Mouse (Mus musculus) megakaryocyte-erythroid progenitor cell, adult 5-6 weeks (primary cell): ENCODE measurements around the gene Fam155a. TPM values are rescaled to one million over a fixed set of nuclear protein-coding genes. Genes with fewer than 3 reads are reported as not detected.
"Not testable (repeated sequence)": the region's sequence is repeated elsewhere in the genome, so short reads cannot be mapped to it uniquely, and the experiment has no call there.

ENCODE experiments used
- ATAC-seq: replicated peaks from 2 replicates; pipeline ENCODE4 v1.8.0; 2016; ENCODE audit warnings: mild to moderate bottlenecking, inconsistent platforms; ENCODE audit not compliant: severe bottlenecking, poor library complexity, low FRiP score, low TSS enrichment
- total RNA-seq, 2 experiments: library from RNA; stranded (forward) in 1 of 2; stranded (reverse) in 1 of 2; fragments of 200-1000, 215-1000 nt in 1 of 2; fragments of >200 nt in 1 of 2; fragmentation: Nextera tagmentation in 1 of 2; gene quantifications; 2 replicates each; pipeline ENCODE4 v1.2.3; 2014 to 2017

Fam155a gene
- total RNA-seq (2014; fragmentation: Nextera tagmentation) (not detected in 2 replicates), total RNA-seq (2017) (not detected in 2 replicates)

- ATAC-seq, result no peak
These were observed at the start of gene Fam155a for GRCm38 (mm10) chr8:9770999-9771605. Gene Fam155a (minus strand): TSS chr8:9771161.

- no peak for ATAC-seq
These were observed 42.4 kb upstream of the Fam155a start for GRCm38 (mm10) chr8:9813273-9813946.

GRCm38 (mm10) chr8:9810955-9811530 is 40.1 kb upstream of the Fam155a start:
- no peak for ATAC-seq

GRCm38 (mm10) chr8:9808596-9808995 is 37.6 kb upstream of the Fam155a start:
- no peak for ATAC-seq

GRCm38 (mm10) chr8:9805676-9806075 is 34.7 kb upstream of the Fam155a start:
- no peak for ATAC-seq

- not testable (repeated sequence) for ATAC-seq
These were observed 29.4 kb upstream of the Fam155a start for GRCm38 (mm10) chr8:9800346-9800745.

- ATAC-seq, result no peak
These were observed 29.0 kb upstream of the Fam155a start for GRCm38 (mm10) chr8:9799923-9800322.

- ATAC-seq, result no peak
These were observed 26.6 kb upstream of the Fam155a start for GRCm38 (mm10) chr8:9797514-9797913.

GRCm38 (mm10) chr8:9795724-9796123 is 24.8 kb upstream of the Fam155a start:
- no peak for ATAC-seq

GRCm38 (mm10) chr8:9793351-9793750 is 22.4 kb upstream of the Fam155a start:
- no peak for ATAC-seq

- ATAC-seq, result no peak
These were observed 9.4 kb upstream of the Fam155a start for GRCm38 (mm10) chr8:9780332-9780731.

GRCm38 (mm10) chr8:9778148-9778547 is 7.2 kb upstream of the Fam155a start:
- ATAC-seq, result no peak

- ATAC-seq, result no peak
These were observed 5.9 kb upstream of the Fam155a start for GRCm38 (mm10) chr8:9776818-9777217.

- no peak for ATAC-seq
These were observed 1.5 kb upstream of the Fam155a start for GRCm38 (mm10) chr8:9772519-9772840.

GRCm38 (mm10) chr8:9771606-9772518 is 901 bp upstream of the Fam155a start:
- no peak for ATAC-seq

GRCm38 (mm10) chr8:9770261-9770998 is 531 bp downstream of the Fam155a start:
- no peak for ATAC-seq

GRCm38 (mm10) chr8:9769061-9769460 is 1.9 kb downstream of the Fam155a start:
- ATAC-seq, result 0 out of 2 replicates have a peak, but pooled peaks have one; percentile 65

- no peak for ATAC-seq
These were observed 35.8 kb downstream of the Fam155a start for GRCm38 (mm10) chr8:9735169-9735568.

- no peak for ATAC-seq
These were observed 61.2 kb downstream of the Fam155a start for GRCm38 (mm10) chr8:9709791-9710190.
